Mouse (Mus musculus): ENCODE results near the gene Srsf10. TPM values are rescaled to one million over a fixed set of nuclear protein-coding genes. Genes with fewer than 3 reads are reported as not detected.

The Srsf10 gene
- total RNA-seq, 2 experiments from 2014 or later: 125 to 147 TPM

DNA sequence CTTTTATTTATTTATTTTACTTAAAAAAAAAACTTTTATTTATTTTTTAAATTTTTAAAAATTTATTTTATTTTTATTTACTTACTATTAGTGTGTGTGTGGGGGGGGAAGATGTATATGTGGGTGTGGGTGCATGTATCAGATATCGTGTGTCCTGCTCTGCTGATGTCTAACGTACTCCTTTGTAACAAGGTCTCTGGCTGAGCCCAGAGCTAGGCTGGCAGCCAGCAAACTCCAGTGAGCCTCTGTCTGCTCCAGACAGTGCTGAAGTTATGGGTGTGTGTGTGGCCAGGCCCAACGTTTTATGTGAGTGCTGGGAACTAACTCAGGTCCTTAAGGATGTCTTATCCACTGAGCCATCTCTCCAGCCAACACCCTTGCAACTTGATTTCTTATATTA lies 56.6 kb downstream of the Srsf10 start:
- ATAC-seq (ENCODE audit: poor library complexity, severe bottlenecking): no peak

DNA sequence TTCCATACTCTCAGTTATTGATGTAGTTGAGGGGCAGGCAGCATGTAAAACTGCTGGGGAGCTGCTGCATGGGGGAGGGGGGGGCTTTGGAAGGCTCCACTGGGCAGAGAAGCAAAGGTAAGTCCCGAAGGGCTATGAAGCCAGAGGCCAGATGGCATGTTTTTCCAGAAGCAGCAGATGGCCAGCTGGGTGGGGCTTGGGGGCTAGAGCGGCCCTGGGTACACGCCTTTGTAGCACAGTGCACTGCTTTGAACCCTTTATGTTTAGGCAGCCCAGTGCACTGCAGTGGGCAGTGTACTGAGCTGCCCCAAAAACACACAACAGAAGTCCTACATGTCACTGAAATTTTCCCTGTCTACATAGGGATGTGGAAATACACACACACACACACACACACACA lies 57.3 kb downstream of the Srsf10 start:
- no peak for ATAC-seq (ENCODE audit: poor library complexity, severe bottlenecking)

DNA sequence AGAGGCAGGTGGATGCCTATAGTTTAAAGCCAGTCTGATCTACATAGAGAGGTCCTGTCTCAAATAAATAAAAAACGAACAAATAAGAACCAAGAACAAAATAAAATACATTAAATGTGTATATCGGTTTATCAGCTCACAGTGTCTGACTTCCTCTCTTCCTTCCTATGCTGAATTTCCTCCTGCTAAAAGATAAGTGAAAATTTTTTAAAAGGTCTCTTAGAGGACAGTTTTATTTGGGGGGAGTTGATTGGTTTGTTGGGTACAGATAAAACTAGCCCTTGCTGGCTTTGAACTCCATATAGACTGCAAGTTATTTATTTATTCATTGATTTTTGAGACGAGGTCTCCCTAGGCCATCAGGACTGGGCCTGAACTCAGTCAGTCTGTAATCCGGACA lies 57.9 kb downstream of the Srsf10 start:
- ATAC-seq (ENCODE audit: poor library complexity, severe bottlenecking): no peak

DNA sequence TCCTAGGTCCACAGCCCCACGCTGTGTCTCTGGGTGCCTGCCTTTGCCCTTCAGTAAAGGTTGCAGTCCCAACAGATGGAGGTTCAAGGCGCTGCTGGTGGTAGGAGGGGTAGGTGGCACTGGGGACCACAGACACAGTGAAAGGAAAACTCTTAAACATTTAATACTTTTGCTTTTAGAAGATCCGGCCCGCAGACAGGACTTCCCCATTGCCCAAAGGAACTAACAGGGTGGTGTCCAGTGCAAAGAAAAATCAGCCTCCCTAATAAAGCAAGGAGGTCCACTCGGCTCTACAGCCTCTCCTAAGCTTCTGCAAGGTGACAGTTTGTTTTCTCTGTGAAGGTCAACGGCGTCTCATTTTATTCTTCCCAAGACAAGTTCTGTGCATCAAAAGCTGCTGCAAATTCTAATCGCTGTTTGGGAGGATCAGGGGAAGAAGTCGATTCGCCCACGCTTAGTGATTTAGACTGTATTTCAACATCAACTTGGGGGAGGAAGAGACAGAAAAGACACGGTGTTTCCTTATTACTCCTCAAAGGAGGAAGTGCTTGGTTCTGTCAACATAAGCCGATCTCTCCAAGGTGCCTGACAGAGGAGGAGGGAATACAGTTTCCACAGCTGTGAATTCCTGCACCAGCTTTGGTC lies 63.2 kb downstream of the Srsf10 start:
- peak; percentile 68 for ATAC-seq (ENCODE audit: poor library complexity, severe bottlenecking)

DNA sequence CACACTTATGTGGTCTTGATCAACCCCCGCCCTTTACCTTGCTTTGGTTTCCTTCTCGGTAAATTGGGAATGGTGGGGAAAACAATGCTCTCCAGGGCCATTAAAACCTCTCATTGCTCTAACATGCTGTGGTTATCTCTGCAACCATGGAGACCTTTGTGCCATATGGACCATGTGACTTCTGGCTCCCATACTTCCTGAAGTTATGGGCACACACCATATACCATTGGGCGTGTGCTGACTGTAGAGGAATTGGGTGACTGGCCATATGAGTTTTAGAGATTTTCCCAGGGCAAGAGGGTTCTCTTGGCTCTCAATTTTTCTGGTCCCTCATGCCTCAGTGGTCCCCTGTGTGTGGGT lies 63.7 kb downstream of the Srsf10 start:
- ATAC-seq (ENCODE audit: poor library complexity, severe bottlenecking): peak; percentile 14; the same call in 1 of the 2 replicates

Other genes with a start within 250 kb of the Srsf10 start
- 8.6 and 10.8 TPM in 2 replicates for gene Ifnlr1, start 169.5 kb upstream of the Srsf10 start, total RNA-seq (2015)
- 2.8 and 4.8 TPM in 2 replicates for gene Ifnlr1, start 169.5 kb upstream of the Srsf10 start, total RNA-seq (2017)
- gene Il22ra1, start 127.6 kb upstream of the Srsf10 start, total RNA-seq (2015): not detected in 2 replicates
- gene Il22ra1, start 127.6 kb upstream of the Srsf10 start, total RNA-seq (2017): not detected in 2 replicates
- not detected in 2 replicates for gene Myom3, start 96.0 kb upstream of the Srsf10 start, total RNA-seq (2015)
- gene Myom3, start 96.0 kb upstream of the Srsf10 start, total RNA-seq (2017): not detected in 2 replicates
- 248 and 273 TPM in 2 replicates for gene Pnrc2, start 18.1 kb downstream of the Srsf10 start, total RNA-seq (2015)
- 249 and 251 TPM in 2 replicates for gene Pnrc2, start 18.1 kb downstream of the Srsf10 start, total RNA-seq (2017)
- gene Cnr2, start 39.6 kb downstream of the Srsf10 start, total RNA-seq (2015): 15.2 and 16.9 TPM in 2 replicates
- gene Cnr2, start 39.6 kb downstream of the Srsf10 start, total RNA-seq (2017): 18.8 and 20.7 TPM in 2 replicates
- gene Fuca1, start 65.0 kb downstream of the Srsf10 start, total RNA-seq (2015): 72.1 and 86.7 TPM in 2 replicates
- gene Fuca1, start 65.0 kb downstream of the Srsf10 start, total RNA-seq (2017): 143 and 189 TPM in 2 replicates
- 60.7 and 76.8 TPM in 2 replicates for gene Hmgcl, start 90.7 kb downstream of the Srsf10 start, total RNA-seq (2015)
- gene Hmgcl, start 90.7 kb downstream of the Srsf10 start, total RNA-seq (2017): 54.9 and 60.4 TPM in 2 replicates
- gene Gale, start 108.0 kb downstream of the Srsf10 start, total RNA-seq (2015): 6.4 and 7.6 TPM in 2 replicates
- gene Gale, start 108.0 kb downstream of the Srsf10 start, total RNA-seq (2017): 10.0 and 11.6 TPM in 2 replicates
- gene Lypla2, start 116.9 kb downstream of the Srsf10 start, total RNA-seq (2015): 49.7 and 51.4 TPM in 2 replicates
- gene Lypla2, start 116.9 kb downstream of the Srsf10 start, total RNA-seq (2017): 21.4 and 25.3 TPM in 2 replicates
- 14.9 and 18.5 TPM in 2 replicates for gene Pithd1, start 131.5 kb downstream of the Srsf10 start, total RNA-seq (2015)
- gene Pithd1, start 131.5 kb downstream of the Srsf10 start, total RNA-seq (2017): 20.6 and 26.2 TPM in 2 replicates
- 61.0 and 62.7 TPM in 2 replicates for gene Eloa, start 166.0 kb downstream of the Srsf10 start, total RNA-seq (2015)
- gene Eloa, start 166.0 kb downstream of the Srsf10 start, total RNA-seq (2017): 63.0 and 68.6 TPM in 2 replicates
- 1,014 and 1,023 TPM in 2 replicates for gene Rpl11, start 197.7 kb downstream of the Srsf10 start, total RNA-seq (2015)
- 540 and 557 TPM in 2 replicates for gene Rpl11, start 197.7 kb downstream of the Srsf10 start, total RNA-seq (2017)